Mouse (Mus musculus): Measurements from ENCODE around the gene Slc50a1.

Gene Slc50a1

GRCm38 (mm10) chr3:89262417-89262816 is 8.0 kb downstream of the Slc50a1 start:
- no peak for DNase-seq (ENCODE audit: low spot score)

GRCm38 (mm10) chr3:89260211-89260610 is 10.2 kb downstream of the Slc50a1 start:
- DNase-seq (ENCODE audit: low spot score), result no peak

GRCm38 (mm10) chr3:89259076-89259475 is 11.3 kb downstream of the Slc50a1 start, which contains the start of gene Dpm3:
TSS of gene Dpm3 (plus strand) at chr3:89259358.
- DNase-seq (ENCODE audit: low spot score), result no peak

GRCm38 (mm10) chr3:89256177-89256576 is 14.2 kb downstream of the Slc50a1 start:
- DNase-seq (ENCODE audit: low spot score), result no peak

- no peak for DNase-seq (ENCODE audit: low spot score)
These were observed 15.4 kb downstream of the Slc50a1 start for GRCm38 (mm10) chr3:89254994-89255393.

GRCm38 (mm10) chr3:89251365-89251895 is 18.9 kb downstream of the Slc50a1 start:
- DNase-seq (ENCODE audit: low spot score), result no peak

- peak; percentile 64 for DNase-seq (ENCODE audit: low spot score)
These were observed 19.8 kb downstream of the Slc50a1 start for GRCm38 (mm10) chr3:89250435-89251040.

GRCm38 (mm10) chr3:89247466-89247865 is 22.9 kb downstream of the Slc50a1 start:
- DNase-seq (ENCODE audit: low spot score), result no peak

GRCm38 (mm10) chr3:89246261-89247100 is 23.9 kb downstream of the Slc50a1 start, which contains the start of gene Trim46:
TSS of gene Trim46 (minus strand) at chr3:89246309.
- DNase-seq (ENCODE audit: low spot score), result peak; percentile 90

- DNase-seq (ENCODE audit: low spot score), result peak; percentile 76
These were observed 24.6 kb downstream of the Slc50a1 start, which contains the start of gene Krtcap2 for GRCm38 (mm10) chr3:89245688-89246171. TSS of gene Krtcap2 (plus strand) at chr3:89245966.

- peak; percentile 73 for DNase-seq (ENCODE audit: low spot score)
These were observed 25.2 kb downstream of the Slc50a1 start for GRCm38 (mm10) chr3:89244982-89245687.

GRCm38 (mm10) chr3:89244158-89244981 is 26.0 kb downstream of the Slc50a1 start:
- DNase-seq (ENCODE audit: low spot score), result peak; percentile 49

GRCm38 (mm10) chr3:89243609-89244008 is 26.8 kb downstream of the Slc50a1 start:
- DNase-seq (ENCODE audit: low spot score), result peak; percentile 42

GRCm38 (mm10) chr3:89242331-89242895 is 28.0 kb downstream of the Slc50a1 start:
- DNase-seq (ENCODE audit: low spot score), result peak; percentile 59

- no peak for DNase-seq (ENCODE audit: low spot score)
These were observed 31.9 kb downstream of the Slc50a1 start for GRCm38 (mm10) chr3:89238494-89238893.

GRCm38 (mm10) chr3:89237682-89238081 is 32.7 kb downstream of the Slc50a1 start:
- no peak for DNase-seq (ENCODE audit: low spot score)

GRCm38 (mm10) chr3:89236516-89236915 is 33.9 kb downstream of the Slc50a1 start:
- DNase-seq (ENCODE audit: low spot score), result no peak

- DNase-seq (ENCODE audit: low spot score), result peak; percentile 39
These were observed 36.7 kb downstream of the Slc50a1 start for GRCm38 (mm10) chr3:89233562-89234110.

- no peak for DNase-seq (ENCODE audit: low spot score)
These were observed 37.8 kb downstream of the Slc50a1 start for GRCm38 (mm10) chr3:89232614-89233013.

- DNase-seq (ENCODE audit: low spot score), result no peak
These were observed 38.5 kb downstream of the Slc50a1 start for GRCm38 (mm10) chr3:89231772-89232275.

All from layer of hippocampus, adult 11-12 months (tissue).